Mouse (Mus musculus) heart, postnatal 10 days (tissue): ENCODE measurements around the gene Cdc25a. TPM values are rescaled to one million over a fixed set of nuclear protein-coding genes. Genes with fewer than 3 reads are reported as not detected.
A peak's percentile ranks its signal among the peaks of the same experiment; 100 is the strongest.

Experiments
- DNase-seq, 2 experiments: peaks; one replicate each; pipeline ENCODE4 v3.0.0; 2021
- intact Hi-C: fragments of 180-260 bp; cut with DNase I; formaldehyde crosslinking; loops from one replicate; pipeline ENCODE4 v1.15.1; 2025
- total RNA-seq, 2 experiments: library from RNA; stranded (reverse); gene quantifications; 2 replicates each; pipeline ENCODE4 v1.2.3; 2021

Cdc25a gene
- 1 to 10 TPM; 7.1 to 9.4 TPM for total RNA-seq

DNA sequence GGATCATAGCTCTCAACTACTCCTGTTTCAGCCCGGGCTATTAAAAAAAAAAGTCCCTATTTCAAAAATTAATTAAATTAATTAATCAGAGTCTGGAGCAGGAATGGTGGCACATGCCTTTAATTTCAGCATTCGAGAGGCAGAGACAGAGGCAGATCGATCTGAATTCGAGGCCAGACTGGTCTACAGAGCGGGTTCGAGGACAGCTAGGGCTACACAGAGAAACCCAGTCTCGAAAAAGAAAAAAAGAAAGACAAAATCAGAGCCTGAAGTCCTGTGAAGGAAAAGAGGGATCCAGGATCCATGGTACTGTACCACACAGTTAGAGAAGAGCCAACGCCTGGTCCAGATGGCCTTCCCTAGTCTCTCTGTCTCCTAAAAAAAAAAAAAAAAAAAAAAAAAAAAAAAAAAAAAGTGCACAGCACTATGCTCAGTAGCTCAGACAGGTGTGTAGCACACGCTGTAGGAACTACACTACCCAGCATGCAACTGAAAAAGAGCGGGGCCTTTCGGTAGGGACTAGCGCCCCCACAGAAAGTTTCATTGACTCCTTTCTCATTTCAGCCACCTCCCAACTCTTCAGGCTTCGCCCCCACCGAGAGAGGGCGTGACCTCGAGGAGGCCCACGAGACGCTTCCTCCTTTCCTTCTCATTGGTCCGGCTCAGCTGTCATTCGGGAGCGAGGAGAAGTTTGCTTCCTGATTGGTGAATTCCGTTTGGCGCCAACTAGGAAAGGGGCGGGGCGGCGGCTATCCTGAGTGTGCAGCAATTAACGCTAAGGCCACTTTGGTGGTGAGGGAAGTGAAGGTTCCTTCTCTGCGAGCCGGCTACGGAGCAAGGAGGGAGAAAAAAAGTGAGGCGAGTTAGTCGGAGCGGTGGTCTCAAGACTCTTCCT, at the start of gene Cdc25a:
Cdc25a (plus strand) TSS at position 783 of the 895 bp plus-strand sequence.
- peak; percentile 99 to 100 for DNase-seq
- intact Hi-C loops: no loop called here

GRCm38 (mm10) chr9:109825739-109826138, 49.6 kb upstream of the Cdc25a start:
- intact Hi-C loops: no loop called here
- no peak for DNase-seq

GRCm38 (mm10) chr9:109826181-109826580, 49.2 kb upstream of the Cdc25a start:
- intact Hi-C loops: no loop called here

DNA sequence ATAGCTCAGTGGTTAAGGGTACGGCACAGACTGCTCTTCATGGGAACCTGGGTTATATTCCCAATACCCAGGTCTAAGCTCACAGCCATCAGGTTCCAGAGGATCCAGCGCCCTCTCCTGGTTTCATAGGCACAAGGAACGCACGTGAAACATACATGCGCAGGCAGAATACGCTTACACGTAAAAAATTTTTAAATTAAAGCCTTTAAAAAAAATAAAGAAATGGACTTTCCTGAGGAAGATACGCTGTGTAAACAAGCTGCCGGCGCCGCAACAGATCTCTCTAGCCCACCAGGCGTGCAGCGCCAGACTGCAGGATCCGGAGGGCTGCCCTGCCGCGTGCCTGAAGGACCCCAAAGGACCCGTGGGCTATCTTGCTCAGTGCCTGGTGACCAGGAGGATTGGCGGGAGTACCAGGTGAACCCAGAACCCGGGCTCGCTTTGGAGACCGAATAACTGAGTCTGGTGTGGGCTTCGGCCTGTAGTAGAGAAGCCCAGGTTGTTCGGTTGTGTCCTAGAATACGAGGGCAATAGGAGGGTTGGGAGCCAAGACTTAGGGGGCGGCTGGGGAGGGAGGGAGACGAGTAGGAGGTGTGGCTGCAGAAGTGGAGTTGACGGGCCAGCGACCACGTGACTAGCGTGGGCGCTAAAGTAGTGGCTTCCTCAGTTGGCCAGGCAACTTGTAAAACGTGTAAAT, 42.8 kb upstream of the Cdc25a start, which contains the start of gene Nme6:
Nme6 (plus strand) TSS at position 359 of the 697 bp plus-strand sequence.
- intact Hi-C loops: loop anchor here (1.0 kb wide), 1 partner anchor 147 kb away; no protein-coding TSS in a partner anchor
- peak; percentile 89 to 93 for DNase-seq

More at GRCm38 (mm10) chr9:109826181-109826580, 49.2 kb upstream of the Cdc25a start:
- DNase-seq: no peak

GRCm38 (mm10) chr9:109833088-109833412, 42.3 kb upstream of the Cdc25a start:
- DNase-seq: no peak
- intact Hi-C loops: no loop called here

DNA sequence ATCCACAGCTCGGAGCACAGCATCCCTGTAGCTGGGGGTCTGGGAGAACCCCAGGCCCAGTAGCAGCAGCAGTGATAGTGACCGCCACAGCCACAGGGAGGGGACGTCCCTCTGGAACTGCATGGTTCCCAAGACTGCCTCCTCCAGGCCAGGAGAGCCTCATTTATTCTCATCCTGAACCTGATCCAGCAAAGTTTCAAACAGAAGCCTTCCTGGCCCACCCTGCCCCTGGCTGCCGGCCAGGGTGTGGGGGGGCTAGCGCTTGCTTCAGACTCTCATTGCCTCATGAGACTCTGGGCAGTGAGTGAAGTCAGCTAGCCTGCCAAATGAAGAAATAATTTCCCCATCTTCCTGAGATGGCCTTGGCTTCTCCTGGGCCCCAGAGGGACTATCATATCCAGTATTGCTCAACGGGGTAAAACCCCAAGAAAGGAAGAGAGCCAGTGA, 26.0 kb upstream of the Cdc25a start, which contains the start of gene Camp:
Camp (minus strand) TSS at position 306 of the 447 bp plus-strand sequence.
- intact Hi-C loops: loop anchor here (5.0 kb wide), 1 partner anchor 707 kb away; no protein-coding TSS in a partner anchor
- DNase-seq: peak; percentile 55 to 58

- no peak for DNase-seq
- intact Hi-C loops: no loop called here
Measured at GRCm38 (mm10) chr9:109850099-109850498, 25.3 kb upstream of the Cdc25a start.

- intact Hi-C loops: no loop called here
- DNase-seq: no peak
Measured at GRCm38 (mm10) chr9:109854341-109854740, 21.0 kb upstream of the Cdc25a start.

GRCm38 (mm10) chr9:109855947-109856346, 19.4 kb upstream of the Cdc25a start:
- intact Hi-C loops: no loop called here
- DNase-seq: no peak

DNA sequence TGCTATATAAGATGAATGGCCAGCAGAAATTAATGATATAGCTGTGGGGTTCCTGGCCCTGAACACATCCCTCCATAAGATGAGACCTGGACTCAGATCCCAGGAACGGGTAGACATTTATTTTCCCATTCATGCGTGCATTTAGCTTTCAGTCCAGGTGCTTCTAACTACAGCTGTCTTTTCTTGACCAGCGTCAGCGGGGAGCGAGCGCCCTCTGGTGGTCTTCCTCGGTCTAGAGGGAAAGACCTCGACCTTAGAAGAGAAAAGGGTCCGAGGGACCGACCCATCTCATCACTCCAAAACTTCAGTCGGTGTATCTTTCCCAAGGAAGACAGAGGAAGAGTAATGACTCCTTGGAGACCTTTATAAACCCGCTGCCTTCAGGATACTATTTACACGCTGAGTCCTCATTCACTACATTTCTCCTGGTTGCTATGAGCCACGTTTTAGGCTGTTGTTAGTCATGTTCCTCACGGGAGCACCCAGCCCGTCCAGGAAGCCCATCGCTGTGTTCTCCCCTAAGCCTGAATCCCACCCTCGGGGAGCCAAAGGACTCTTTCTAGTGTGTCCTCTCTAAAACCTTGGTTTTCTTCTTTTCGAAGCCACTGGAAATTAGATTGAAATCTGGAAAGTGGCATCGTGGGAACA, 12.9 kb upstream of the Cdc25a start:
- peak; percentile 79 to 89 for DNase-seq
- intact Hi-C loops: loop anchor here (2.0 to 5.0 kb wide), 3 partner anchors 178 to 860 kb away; no protein-coding TSS in a partner anchor

- no peak for DNase-seq
- intact Hi-C loops: loop anchor here (2.0 to 5.0 kb wide), 3 partner anchors 178 to 861 kb away; no protein-coding TSS in a partner anchor
Measured at GRCm38 (mm10) chr9:109863085-109863484, 12.3 kb upstream of the Cdc25a start.

- intact Hi-C loops: no loop called here
- DNase-seq: no peak
Measured at GRCm38 (mm10) chr9:109866218-109866617, 9.2 kb upstream of the Cdc25a start.

DNA sequence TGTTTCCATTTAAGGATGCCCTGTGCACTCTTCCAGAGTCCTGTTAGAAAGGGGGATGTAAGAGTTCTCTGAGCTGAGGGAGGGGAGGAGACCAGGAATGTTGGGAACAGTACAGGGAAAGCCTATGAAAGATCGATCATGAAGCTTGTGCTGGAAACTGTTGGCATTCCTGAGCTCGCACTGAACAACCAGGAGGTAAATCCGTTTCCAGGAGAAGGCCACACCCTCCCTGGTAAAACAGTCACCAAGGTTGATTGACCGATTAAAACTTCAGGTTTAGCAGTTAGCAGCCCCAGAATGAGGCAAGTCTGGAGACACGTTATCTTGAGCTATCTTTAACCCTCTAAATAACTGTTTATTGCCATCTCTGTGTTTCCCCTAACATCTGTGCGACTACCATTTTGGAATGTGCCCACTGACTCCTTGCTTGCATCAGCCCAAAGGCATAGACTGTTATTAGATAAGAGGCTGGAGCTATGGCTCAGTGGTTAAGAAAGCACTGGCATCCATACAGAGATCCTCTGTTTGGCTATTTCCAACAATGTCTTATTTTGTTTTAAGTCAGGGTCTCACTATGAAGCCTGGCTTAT, 4.3 kb upstream of the Cdc25a start:
- intact Hi-C loops: no loop called here
- no peak for DNase-seq

GRCm38 (mm10) chr9:109875695-109876601, 569 bp downstream of the Cdc25a start:
- DNase-seq: peak in 1 of 2 experiments; percentile 60
- intact Hi-C loops: no loop called here

- intact Hi-C loops: no loop called here
- peak in 1 of 2 experiments; percentile 26 for DNase-seq
Measured at GRCm38 (mm10) chr9:109876756-109877155, 1.4 kb downstream of the Cdc25a start.

DNA sequence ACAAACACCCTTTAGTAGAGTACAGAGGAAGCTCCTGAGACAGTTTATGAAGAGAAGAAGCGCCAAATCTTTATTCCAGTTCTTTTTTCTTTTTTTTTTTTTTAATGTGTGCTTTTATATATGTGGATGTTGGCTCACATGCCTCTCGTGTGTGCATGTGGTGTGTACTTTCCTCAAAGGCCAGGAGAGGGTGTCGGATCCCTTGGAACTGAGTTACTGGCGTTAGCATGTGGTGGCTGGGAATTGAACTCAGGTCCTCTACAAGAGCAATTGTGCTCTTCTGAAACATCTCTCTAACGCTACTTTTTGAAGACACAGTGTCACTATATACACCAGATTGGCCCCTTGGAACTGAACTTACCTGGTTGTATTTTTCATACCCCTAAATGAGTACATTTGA, 2.3 kb downstream of the Cdc25a start:
- no peak for DNase-seq
- intact Hi-C loops: no loop called here

DNA sequence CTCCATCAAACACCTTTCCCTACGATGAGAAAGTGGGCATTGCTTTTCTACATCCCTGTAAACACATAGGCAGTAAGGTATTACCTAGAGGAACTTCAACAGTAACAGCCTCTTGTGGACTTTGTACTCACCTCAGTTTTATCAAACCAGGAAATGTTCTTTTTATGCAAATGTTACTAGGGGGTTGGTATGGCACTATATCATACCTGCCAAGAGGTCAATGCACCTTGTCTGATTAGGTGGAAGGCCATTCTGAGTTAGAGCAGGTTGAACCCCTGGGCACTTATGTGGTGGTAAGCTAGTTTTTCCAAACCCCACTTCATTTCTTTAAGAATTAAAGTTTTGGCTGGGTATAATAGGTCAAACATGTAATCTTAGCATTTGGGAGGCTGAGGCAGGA, 3.9 kb downstream of the Cdc25a start:
- DNase-seq: no peak
- intact Hi-C loops: no loop called here

- intact Hi-C loops: no loop called here
- DNase-seq: no peak
Measured at GRCm38 (mm10) chr9:109886259-109886658, 10.9 kb downstream of the Cdc25a start.

DNA sequence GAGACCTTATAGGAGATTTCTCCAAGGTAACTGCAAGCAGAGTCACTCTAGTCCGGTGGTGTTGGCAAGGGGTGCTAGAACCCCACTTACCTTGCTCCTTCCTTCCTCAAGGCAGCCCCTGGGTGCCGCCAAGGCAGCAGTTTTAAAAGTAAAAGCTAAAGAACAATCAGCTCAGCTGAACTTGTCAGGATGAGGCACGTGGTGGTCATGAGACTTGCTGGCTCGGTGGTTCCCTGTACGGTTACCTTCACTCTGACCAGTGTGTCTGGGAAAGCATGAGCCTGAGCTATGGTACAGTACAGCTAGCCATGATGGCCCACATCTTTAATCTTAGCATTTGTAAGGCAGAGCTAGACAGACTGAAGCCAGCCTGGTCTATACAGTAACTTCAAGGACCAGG, 11.9 kb downstream of the Cdc25a start:
- no peak for DNase-seq
- intact Hi-C loops: no loop called here
